Mouse (Mus musculus): ENCODE measurements around the gene Bcl2.

- TF ChIP-seq MAFK (IDR thresholded peaks at IDR 0.05; ENCODE audit: insufficient read depth, low read depth, low read length) (no peak), CHD2 (IDR thresholded peaks at IDR 0.05; ENCODE audit: low read depth, low read length) (no peak)
Observed at GRCm38 (mm10) chr1:106679800-106680515, 34.1 kb downstream of the Bcl2 start.
